Mouse (Mus musculus) megakaryocyte, adult 5-6 weeks (primary cell): ENCODE results near the gene Psmg4. TPM values are rescaled to one million over a fixed set of nuclear protein-coding genes. Genes with fewer than 3 reads are reported as not detected.
A peak's percentile ranks its signal among the peaks of the same experiment; 100 is the strongest.

Source experiments
- ATAC-seq: 2 replicates; pipeline ENCODE4 v1.8.0; 2016; ENCODE audit warnings: mild to moderate bottlenecking, inconsistent platforms; ENCODE audit not compliant: poor library complexity, severe bottlenecking
- total RNA-seq, 2 experiments: library from RNA; stranded (forward) in 1 of 2; stranded (reverse) in 1 of 2; fragments of 153-499, 151-499 nt in 1 of 2; fragments of 221-1000, 200-1000 nt in 1 of 2; gene quantifications; 2 replicates each; pipeline versions ENCODE4 v1.2.3 to v1.2.4; 2015 to 2017

Psmg4 gene
- total RNA-seq (2015) (54.0 and 59.5 TPM in 2 replicates), total RNA-seq (2017) (182 TPM in 2 replicates)

- peak; percentile 98 for ATAC-seq
Measured at GRCm38 (mm10) chr13:34162491-34163303, at the start of gene Psmg4. Gene Psmg4, plus strand, starts transcription at chr13:34162964.

GRCm38 (mm10) chr13:34113086-34113485 lies 49.7 kb upstream of the Psmg4 start:
- no peak for ATAC-seq

- ATAC-seq = no peak
Measured at GRCm38 (mm10) chr13:34114654-34115053, 48.1 kb upstream of the Psmg4 start.

- no peak for ATAC-seq
Measured at GRCm38 (mm10) chr13:34116508-34116907, 46.3 kb upstream of the Psmg4 start.

- ATAC-seq = no peak
Measured at GRCm38 (mm10) chr13:34118816-34119215, 43.9 kb upstream of the Psmg4 start.

GRCm38 (mm10) chr13:34119406-34119805 lies 43.4 kb upstream of the Psmg4 start:
- no peak for ATAC-seq

GRCm38 (mm10) chr13:34120536-34120935 lies 42.2 kb upstream of the Psmg4 start:
- no peak for ATAC-seq

GRCm38 (mm10) chr13:34125711-34126110 lies 37.1 kb upstream of the Psmg4 start:
- ATAC-seq = no peak

GRCm38 (mm10) chr13:34128276-34129114 lies 34.3 kb upstream of the Psmg4 start:
- no peak for ATAC-seq

- ATAC-seq = peak; percentile 30
Measured at GRCm38 (mm10) chr13:34129485-34130225, 33.1 kb upstream of the Psmg4 start.

GRCm38 (mm10) chr13:34130226-34130731 lies 32.5 kb upstream of the Psmg4 start, which contains the start of gene Tubb2b:
Gene Tubb2b, minus strand, starts transcription at chr13:34130466.
- peak; percentile 44 for ATAC-seq

GRCm38 (mm10) chr13:34131011-34131707 lies 31.6 kb upstream of the Psmg4 start:
- ATAC-seq = peak; percentile 33; the same call in 1 of the 2 replicates

GRCm38 (mm10) chr13:34131708-34132060 lies 31.1 kb upstream of the Psmg4 start:
- ATAC-seq = peak; percentile 28; the same call in 1 of the 2 replicates

- no peak for ATAC-seq
Measured at GRCm38 (mm10) chr13:34132299-34132698, 30.5 kb upstream of the Psmg4 start.

GRCm38 (mm10) chr13:34132875-34133274 lies 29.9 kb upstream of the Psmg4 start:
- no peak for ATAC-seq

- no peak for ATAC-seq
Measured at GRCm38 (mm10) chr13:34133326-34134071, 29.3 kb upstream of the Psmg4 start.

- no peak for ATAC-seq
Measured at GRCm38 (mm10) chr13:34134276-34134675, 28.5 kb upstream of the Psmg4 start.

- no peak for ATAC-seq
Measured at GRCm38 (mm10) chr13:34136605-34137004, 26.2 kb upstream of the Psmg4 start.

- ATAC-seq = no peak
Measured at GRCm38 (mm10) chr13:34143389-34143788, 19.4 kb upstream of the Psmg4 start.
